Mouse (Mus musculus) G1E (cell line): ENCODE measurements around the gene Csnka2ip.

Experiments
- CTCF ChIP-seq: IDR thresholded peaks from 2 replicates; pipeline ENCODE4 v1.5.1; 2012; ENCODE audit warnings: low read depth, low read length, inconsistent platforms, mixed read lengths
- GATA1 ChIP-seq: IDR thresholded peaks from 2 replicates; pipeline ENCODE4 v1.6.1; 2012; ENCODE audit warnings: borderline replicate concordance, low read length, inconsistent platforms, mixed read lengths
- POLR2AphosphoS5 ChIP-seq: IDR thresholded peaks from 2 replicates; pipeline ENCODE4 v1.6.1; 2012; ENCODE audit warnings: low read depth, low read length, inconsistent platforms; ENCODE audit not compliant: insufficient replicate concordance
- TAL1 ChIP-seq: conservative IDR thresholded peaks from 2 replicates; pipeline ENCODE4 v1.6.1; 2012; ENCODE audit warnings: low read depth, low read length, inconsistent platforms, mixed read lengths

DNA sequence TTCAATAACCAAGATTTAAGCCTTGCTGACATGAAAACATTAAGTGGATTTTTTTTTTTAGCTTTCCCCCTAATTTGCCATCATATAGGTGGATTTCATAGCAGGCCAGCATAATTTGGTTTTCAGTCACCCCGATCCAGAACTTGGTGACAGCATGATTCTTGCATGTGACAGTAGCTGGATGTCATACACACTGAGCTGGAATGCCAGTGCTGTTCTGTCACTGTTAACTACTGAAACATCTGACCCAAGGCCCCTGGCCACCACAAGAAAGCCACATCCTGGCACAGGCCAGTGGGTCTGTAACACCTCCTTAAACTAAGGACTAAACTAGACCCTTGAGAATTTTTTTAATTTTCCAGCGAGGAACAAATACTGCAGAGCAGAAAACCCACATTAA, 15.4 kb downstream of the Csnka2ip start:
- TF ChIP-seq TAL1 (no peak), CTCF (no peak), POLR2AphosphoS5 (no peak), GATA1 (no peak)
